Mouse (Mus musculus): Measurements from ENCODE around the gene Pigr. TPM values are rescaled to one million over a fixed set of nuclear protein-coding genes. Genes with fewer than 3 reads are reported as not detected.
A peak's percentile ranks its signal among the peaks of the same experiment; 100 is the strongest.

Pigr gene
- polyA plus RNA-seq, 1 experiment from 2014 or later = 1.2 TPM

- Histone ChIP-seq H3K36me3 (replicated peaks; ENCODE audit: insufficient read depth, low read length) (no peaks in the 10 kb centered on the region), H3K9ac (replicated peaks) (no peak overlapping the region), H3K9me3 (ENCODE audit: low read length) (no peaks in the 10 kb centered on the region), H3K4me2 (ENCODE audit: low read depth, low read length) (no peak overlapping the region), H3K4me1 (ENCODE audit: insufficient read depth) (peaks cover 13% of the 10 kb centered on the region), H3K4me3 (ENCODE audit: low read depth, low read length) (no peak overlapping the region), H3K27me3 (ENCODE audit: insufficient read depth, low read length) (no peaks in the 10 kb centered on the region), H3K27ac (ENCODE audit: low read depth) (peak overlapping the region; percentile 87)
- 57% methylated on average over 2 of the region's 2 CpGs for WGBS (ENCODE audit: insufficient replicate concordance)
- TF ChIP-seq CTCF (IDR thresholded peaks at IDR 0.05; ENCODE audit: low read depth) (no peak), EP300 (IDR thresholded peaks at IDR 0.05; ENCODE audit: low read depth) (no peak)
- ATAC-seq (no peak), DNase-seq (no peak)
These were observed 5.4 kb upstream of the Pigr start for GRCm38 (mm10) chr1:130821149-130821471.

GRCm38 (mm10) chr1:130821911-130822625, 4.4 kb upstream of the Pigr start:
- Histone ChIP-seq H3K4me1 (ENCODE audit: insufficient read depth) (peaks cover 13% of the 10 kb centered on the region), H3K27ac (ENCODE audit: low read depth) (peak overlapping the region; percentile 87), H3K36me3 (replicated peaks; ENCODE audit: insufficient read depth, low read length) (no peaks in the 10 kb centered on the region), H3K9me3 (ENCODE audit: low read length) (no peaks in the 10 kb centered on the region), H3K4me3 (ENCODE audit: low read depth, low read length) (no peak overlapping the region), H3K4me2 (ENCODE audit: low read depth, low read length) (no peak overlapping the region), H3K27me3 (ENCODE audit: insufficient read depth, low read length) (no peaks in the 10 kb centered on the region), H3K9ac (replicated peaks) (peak overlapping the region; percentile 34; the same call in 1 of the 2 replicates)
- TF ChIP-seq EP300 (IDR thresholded peaks at IDR 0.05; ENCODE audit: low read depth) (no peak), CTCF (IDR thresholded peaks at IDR 0.05; ENCODE audit: low read depth) (no peak)
- peak; percentile 24 for DNase-seq
- 55% methylated on average over 9 of the region's 9 CpGs for WGBS (ENCODE audit: insufficient replicate concordance)
- ATAC-seq = peak; percentile 93

GRCm38 (mm10) chr1:130828656-130829055, 2.2 kb downstream of the Pigr start:
- ATAC-seq = no peak
- Histone ChIP-seq H3K27ac (ENCODE audit: low read depth) (no peak overlapping the region), H3K4me3 (ENCODE audit: low read depth, low read length) (no peak overlapping the region), H3K9ac (replicated peaks) (no peak overlapping the region), H3K36me3 (replicated peaks; ENCODE audit: insufficient read depth, low read length) (no peaks in the 10 kb centered on the region), H3K27me3 (ENCODE audit: insufficient read depth, low read length) (no peaks in the 10 kb centered on the region), H3K4me1 (ENCODE audit: insufficient read depth) (peaks cover 4% of the 10 kb centered on the region; the same call in 1 of the 2 replicates), H3K9me3 (ENCODE audit: low read length) (no peaks in the 10 kb centered on the region), H3K4me2 (ENCODE audit: low read depth, low read length) (no peak overlapping the region)
- no peak for TF ChIP-seq CTCF (IDR thresholded peaks at IDR 0.05; ENCODE audit: low read depth)
- TF ChIP-seq EP300 (IDR thresholded peaks at IDR 0.05; ENCODE audit: low read depth) = no peak
- WGBS (ENCODE audit: insufficient replicate concordance) = 67% methylated on average over 4 of the region's 4 CpGs
- DNase-seq = no peak

- Histone ChIP-seq H3K9me3 (ENCODE audit: low read length) (no peaks in the 10 kb centered on the region), H3K27me3 (ENCODE audit: insufficient read depth, low read length) (no peaks in the 10 kb centered on the region), H3K4me3 (ENCODE audit: low read depth, low read length) (no peak overlapping the region), H3K9ac (replicated peaks) (no peak overlapping the region), H3K4me2 (ENCODE audit: low read depth, low read length) (no peak overlapping the region), H3K4me1 (ENCODE audit: insufficient read depth) (peaks cover 4% of the 10 kb centered on the region; the same call in 1 of the 2 replicates), H3K36me3 (replicated peaks; ENCODE audit: insufficient read depth, low read length) (no peaks in the 10 kb centered on the region), H3K27ac (ENCODE audit: low read depth) (no peak overlapping the region)
- WGBS (ENCODE audit: insufficient replicate concordance) = 54% methylated on average over 8 of the region's 8 CpGs
- ATAC-seq = no peak
- TF ChIP-seq EP300 (IDR thresholded peaks at IDR 0.05; ENCODE audit: low read depth) = no peak
- TF ChIP-seq CTCF (IDR thresholded peaks at IDR 0.05; ENCODE audit: low read depth) = no peak
- no peak for DNase-seq
These were observed 3.7 kb downstream of the Pigr start for GRCm38 (mm10) chr1:130829906-130830830.

- no peak for ATAC-seq
- no peak for DNase-seq
- no peak overlapping the region for H3K27ac ChIP-seq (ENCODE audit: low read depth)
- WGBS (ENCODE audit: insufficient replicate concordance) = 60% methylated on average over 5 of the region's 5 CpGs
- no peak for TF ChIP-seq EP300 (IDR thresholded peaks at IDR 0.05; ENCODE audit: low read depth)
- H3K27me3 ChIP-seq (ENCODE audit: insufficient read depth, low read length) = no peaks in the 10 kb centered on the region
- no peaks in the 10 kb centered on the region for H3K9me3 ChIP-seq (ENCODE audit: low read length)
- no peaks in the 10 kb centered on the region for H3K36me3 ChIP-seq (replicated peaks; ENCODE audit: insufficient read depth, low read length)
- peaks cover 4% of the 10 kb centered on the region; the same call in 1 of the 2 replicates for H3K4me1 ChIP-seq (ENCODE audit: insufficient read depth)
- H3K4me2 ChIP-seq (ENCODE audit: low read depth, low read length) = no peak overlapping the region
- no peak overlapping the region for H3K9ac ChIP-seq (replicated peaks)
- no peak overlapping the region for H3K4me3 ChIP-seq (ENCODE audit: low read depth, low read length)
These were observed 6.0 kb downstream of the Pigr start for GRCm38 (mm10) chr1:130832230-130833149.
